Mouse (Mus musculus): ENCODE data around the gene Syngr2.
A peak's percentile ranks its signal among the peaks of the same experiment; 100 is the strongest.

Gene Syngr2

GRCm38 (mm10) chr11:117809407-117810311 is at the start of gene Syngr2, which contains the start of gene Gm20708:
Gene Syngr2, plus strand, starts transcription at chr11:117809668.
Gene Gm20708, plus strand, starts transcription at chr11:117809668.
- peak in 1 of 2 experiments; percentile 61 for DNase-seq (ENCODE audit: low spot score in 2 of 2)

- DNase-seq (ENCODE audit: low spot score in 2 of 2): no peak
Measured at GRCm38 (mm10) chr11:117760374-117761119, 48.9 kb upstream of the Syngr2 start.

DNA sequence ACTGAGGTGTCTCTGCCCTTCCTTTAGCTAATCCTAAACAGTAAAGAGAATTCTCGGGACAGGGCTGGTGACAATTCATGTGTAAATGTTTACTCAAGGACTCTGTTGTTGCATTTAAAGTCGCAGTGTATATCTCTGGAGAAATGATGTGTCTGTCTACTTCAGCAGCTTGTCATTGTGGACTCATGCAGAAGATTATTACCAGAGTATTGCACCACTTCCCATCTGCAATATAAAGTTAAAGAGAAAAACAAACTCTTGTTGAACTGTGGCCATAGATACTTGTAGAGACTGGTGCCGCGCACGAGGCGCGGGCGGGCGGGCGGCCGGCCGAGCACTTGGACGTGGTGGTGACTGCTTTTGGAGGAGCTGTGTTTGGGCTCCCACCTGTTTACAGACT is 47.7 kb upstream of the Syngr2 start:
- DNase-seq (ENCODE audit: low spot score in 2 of 2): no peak

GRCm38 (mm10) chr11:117762246-117762645 is 47.2 kb upstream of the Syngr2 start:
- DNase-seq (ENCODE audit: low spot score in 2 of 2): no peak

- DNase-seq (ENCODE audit: low spot score in 2 of 2): no peak
Measured at GRCm38 (mm10) chr11:117764319-117764718, 45.1 kb upstream of the Syngr2 start.

- DNase-seq (ENCODE audit: low spot score in 2 of 2): no peak
Measured at GRCm38 (mm10) chr11:117765361-117765760, 44.1 kb upstream of the Syngr2 start.

GRCm38 (mm10) chr11:117766275-117766674 is 43.2 kb upstream of the Syngr2 start:
- no peak for DNase-seq (ENCODE audit: low spot score in 2 of 2)

GRCm38 (mm10) chr11:117768725-117769682 is 40.5 kb upstream of the Syngr2 start:
- DNase-seq (ENCODE audit: low spot score in 2 of 2): no peak

DNA sequence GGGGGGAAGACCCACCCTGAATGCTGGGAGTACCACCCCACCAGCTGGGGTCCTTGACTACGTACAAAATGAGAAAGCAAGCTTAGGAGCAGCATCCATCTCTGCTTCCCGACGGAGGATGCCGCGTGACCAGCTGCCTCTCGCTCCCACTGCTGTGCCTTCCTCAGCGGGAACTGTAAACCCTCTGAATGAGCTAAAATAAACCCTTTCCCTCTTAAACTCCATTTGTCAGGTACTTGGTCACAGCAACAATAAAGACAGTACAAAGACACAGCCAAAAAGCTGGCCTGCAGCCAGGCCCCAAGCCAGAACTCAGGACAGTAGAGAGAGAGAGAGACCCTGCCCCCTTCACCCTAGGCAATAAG is 39.8 kb upstream of the Syngr2 start:
- DNase-seq (ENCODE audit: low spot score in 2 of 2): no peak

- no peak for DNase-seq (ENCODE audit: low spot score in 2 of 2)
Measured at GRCm38 (mm10) chr11:117770407-117770806, 39.1 kb upstream of the Syngr2 start.

DNA sequence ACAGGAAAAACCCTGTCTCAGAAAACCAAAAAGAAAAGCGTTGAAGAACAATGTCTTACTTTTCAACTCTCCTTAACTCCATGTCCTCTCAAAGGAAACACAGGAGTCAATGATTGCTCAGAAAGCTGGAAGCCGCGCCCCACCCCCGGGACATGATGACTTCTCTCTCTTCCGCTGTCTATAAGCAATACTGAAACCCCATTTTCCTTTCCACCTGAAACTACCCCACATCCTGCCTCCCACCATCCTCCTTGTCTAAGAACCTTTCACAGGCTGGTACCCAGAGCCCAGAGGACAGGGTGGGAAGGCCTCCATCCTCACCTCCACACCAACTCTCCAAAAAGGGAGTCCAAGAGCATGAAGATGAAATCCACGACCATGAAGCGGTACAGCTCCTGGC is 37.1 kb upstream of the Syngr2 start:
- no peak for DNase-seq (ENCODE audit: low spot score in 2 of 2)

DNA sequence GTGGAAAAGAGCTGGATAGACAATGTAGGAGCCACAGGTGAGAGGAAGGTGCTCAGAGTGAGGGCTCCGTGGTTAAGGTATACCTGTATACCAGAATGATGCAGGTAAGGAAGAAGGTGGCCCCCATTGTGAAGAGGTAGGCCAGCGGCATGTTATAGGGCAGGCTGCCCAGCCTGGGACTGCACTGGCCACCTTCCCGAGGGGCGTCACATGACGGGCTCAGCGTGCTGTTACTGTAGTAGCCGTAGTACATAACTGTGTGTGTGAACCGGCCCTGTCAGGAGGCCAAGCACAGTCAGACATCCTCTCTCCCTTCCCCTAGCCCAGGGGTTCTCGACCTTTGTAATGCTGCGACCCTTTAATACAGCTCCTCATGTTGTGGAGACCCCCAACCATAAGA is 34.5 kb upstream of the Syngr2 start:
- DNase-seq (ENCODE audit: low spot score in 2 of 2): no peak

DNA sequence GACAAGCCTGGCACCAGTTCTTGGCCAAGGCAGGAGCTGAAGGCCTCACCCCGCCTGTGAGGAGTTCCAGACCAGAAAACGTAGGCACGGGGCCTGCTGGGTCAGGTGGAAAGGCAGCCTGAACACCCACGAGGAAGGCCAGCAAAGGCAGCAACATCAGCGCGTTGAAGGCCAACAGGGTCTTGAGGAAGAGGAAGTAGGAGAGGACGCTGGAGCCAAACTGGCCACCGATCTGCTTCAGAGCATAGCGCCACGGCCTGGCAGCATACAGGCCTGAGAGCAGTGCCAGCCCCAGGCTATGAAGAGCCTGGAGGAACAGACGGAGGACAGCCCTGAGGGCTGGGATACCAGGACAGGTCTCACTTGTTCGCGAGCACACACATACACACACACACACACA is 33.9 kb upstream of the Syngr2 start:
- no peak for DNase-seq (ENCODE audit: low spot score in 2 of 2)

- no peak for DNase-seq (ENCODE audit: low spot score in 2 of 2)
Measured at GRCm38 (mm10) chr11:117776085-117776792, 33.2 kb upstream of the Syngr2 start.

- DNase-seq (ENCODE audit: low spot score in 2 of 2): peak in 1 of 2 experiments; percentile 43
Measured at GRCm38 (mm10) chr11:117777111-117777510, 32.4 kb upstream of the Syngr2 start.

- no peak for DNase-seq (ENCODE audit: low spot score in 2 of 2)
Measured at GRCm38 (mm10) chr11:117778031-117778430, 31.4 kb upstream of the Syngr2 start.

- peak; percentile 19 to 31 for DNase-seq (ENCODE audit: low spot score in 2 of 2)
Measured at GRCm38 (mm10) chr11:117778851-117779433, 30.5 kb upstream of the Syngr2 start.

- peak; percentile 49 to 52 for DNase-seq (ENCODE audit: low spot score in 2 of 2)
Measured at GRCm38 (mm10) chr11:117779434-117780198, 29.9 kb upstream of the Syngr2 start.

DNA sequence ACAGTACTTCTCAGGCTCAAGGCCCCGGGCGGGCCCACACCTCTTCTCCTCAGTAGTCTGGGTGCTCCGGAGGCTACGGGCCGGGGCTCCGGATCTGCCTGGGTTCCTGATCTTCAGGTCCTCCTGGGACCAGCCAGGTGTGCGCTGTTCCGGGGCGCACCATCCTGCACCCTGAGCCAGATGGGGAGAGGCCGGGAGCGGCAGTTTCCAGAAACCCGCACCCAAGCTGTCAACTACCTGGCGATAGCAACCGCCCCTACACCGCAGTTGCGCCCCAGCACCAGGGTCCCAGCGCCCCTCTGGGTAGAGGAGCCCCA is 29.3 kb upstream of the Syngr2 start:
- DNase-seq (ENCODE audit: low spot score in 2 of 2): no peak

- peak; percentile 91 to 96 for DNase-seq (ENCODE audit: low spot score in 2 of 2)
Measured at GRCm38 (mm10) chr11:117780582-117781111, 28.8 kb upstream of the Syngr2 start.
